Mouse (Mus musculus) neutrophil, adult 65 days (primary cell): ENCODE results near the gene Slc37a2. TPM values are rescaled to one million over a fixed set of nuclear protein-coding genes. Genes with fewer than 3 reads are reported as not detected.

Experiments
- total RNA-seq: library from RNA; stranded (reverse); gene quantifications from 2 replicates; pipeline ENCODE4 v1.2.4, GENCODE M21; 2023

Slc37a2 gene
- total RNA-seq, result 11.0 and 11.3 TPM in 2 replicates

DNA sequence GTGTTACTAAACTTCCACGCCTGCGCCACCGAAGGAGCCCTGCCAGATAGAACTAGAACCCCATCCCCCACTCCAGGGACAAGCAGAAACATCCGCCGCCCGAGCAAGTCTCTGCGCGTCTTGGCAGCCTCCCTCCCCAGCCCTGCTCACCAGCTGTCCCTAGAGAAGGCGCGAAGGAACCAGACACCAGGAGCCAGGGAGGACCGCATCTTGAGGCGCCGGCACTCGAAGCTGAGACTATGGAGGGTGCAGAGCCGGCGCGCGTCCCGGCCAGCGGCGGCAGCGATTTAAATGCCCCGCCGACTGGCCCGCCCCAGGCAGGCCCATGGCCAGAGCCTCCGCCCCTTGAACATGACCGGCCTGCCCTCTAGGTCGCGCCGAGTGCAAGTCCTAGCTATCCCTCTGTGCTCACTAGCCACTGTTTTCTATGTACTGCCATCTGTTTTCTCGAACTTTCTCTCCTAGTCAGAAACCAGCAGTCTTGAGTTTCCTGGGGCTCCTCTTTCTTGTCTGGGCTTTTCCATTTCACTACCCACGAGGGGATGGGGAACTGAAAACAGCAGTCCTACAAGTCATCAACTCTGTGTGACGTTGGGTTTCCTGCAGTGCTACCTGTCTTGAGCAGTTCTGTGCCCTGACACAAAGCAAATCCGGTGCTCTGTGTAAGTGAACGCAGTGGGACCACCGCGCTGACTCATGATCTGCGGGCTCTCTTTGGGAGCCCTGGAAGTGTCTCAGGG is at the start of gene Slc37a2:
TSS of gene Slc37a2 (minus strand) at position 590 of the 740 bp plus-strand sequence.

DNA sequence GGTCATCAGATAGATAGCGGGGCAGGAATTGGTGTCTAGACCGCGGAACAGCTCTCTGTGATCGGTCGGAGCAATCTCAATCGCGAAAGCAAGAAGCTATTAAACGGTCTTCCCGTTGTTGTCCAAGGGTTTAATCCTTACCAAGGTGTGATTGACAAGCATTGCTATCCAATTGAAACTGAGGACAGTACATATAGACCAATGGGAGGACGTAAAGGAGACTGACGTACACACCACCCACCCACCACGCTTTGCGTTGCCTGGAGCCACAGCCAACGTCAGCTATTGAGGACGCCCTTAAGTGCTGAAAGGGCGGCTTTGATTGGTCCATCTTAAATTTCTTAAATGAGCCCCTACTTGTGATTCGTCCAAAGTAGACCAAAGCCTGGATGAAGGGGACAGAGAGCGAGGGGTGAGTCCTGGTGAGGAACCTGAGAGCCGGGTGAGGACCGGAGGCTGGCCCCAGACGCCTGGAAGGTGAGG is 47.6 kb downstream of the Slc37a2 start, which contains the start of gene Tmem218:
TSS of gene Tmem218 (plus strand) at position 295 of the 483 bp plus-strand sequence.

Other genes with a start within 250 kb of the Slc37a2 start
- 7.0 and 10.3 TPM in 2 replicates for gene Pknox2, start 108.3 kb downstream of the Slc37a2 start, total RNA-seq
- 1.2 and 1.3 TPM in 2 replicates for gene Tmem218, start 47.5 kb downstream of the Slc37a2 start, total RNA-seq
- 7.9 and 8.7 TPM in 2 replicates for gene Ccdc15, start 92.7 kb upstream of the Slc37a2 start, total RNA-seq
- gene Hepacam, start 111.6 kb upstream of the Slc37a2 start, total RNA-seq, result not detected in 2 replicates
- 1.0 TPM in 1 of 2 replicates, not detected in the other for gene Robo4, start 146.2 kb upstream of the Slc37a2 start, total RNA-seq
- gene Robo3, start 177.5 kb upstream of the Slc37a2 start, total RNA-seq, result 0.32 TPM in 1 of 2 replicates, not detected in the other
- 6.8 and 10.4 TPM in 2 replicates for gene Msantd2, start 233.6 kb upstream of the Slc37a2 start, total RNA-seq